Mouse (Mus musculus) layer of hippocampus, postnatal 36 days (tissue): ENCODE data around the gene Rpa3. TPM values are rescaled to one million over a fixed set of nuclear protein-coding genes. Genes with fewer than 3 reads are reported as not detected.

Source experiments
- DNase-seq, 2 experiments: peaks; one replicate each; pipeline ENCODE4 v3.0.0; 2022
- total RNA-seq, 2 experiments: library from RNA; stranded (reverse); gene quantifications; 2 replicates each; pipeline ENCODE4 v1.2.3; 2021

The Rpa3 gene
- 10 to 100 TPM; 13.7 to 17.8 TPM for total RNA-seq

- peak; percentile 97 to 98 for DNase-seq
Observed at GRCm38 (mm10) chr6:8259004-8259666, at the start of gene Rpa3, which contains the start of the genes Umad1 and Gm45062. Rpa3 (minus strand) TSS chr6:8259173. Umad1 (plus strand) TSS chr6:8259288. Gm45062 (plus strand) TSS chr6:8259450.

- no peak for DNase-seq
Observed at GRCm38 (mm10) chr6:8307878-8308775, 49.2 kb upstream of the Rpa3 start.

GRCm38 (mm10) chr6:8299066-8299863, 40.3 kb upstream of the Rpa3 start:
- no peak for DNase-seq

GRCm38 (mm10) chr6:8294048-8294784, 35.2 kb upstream of the Rpa3 start:
- no peak for DNase-seq

GRCm38 (mm10) chr6:8288755-8289580, 30.0 kb upstream of the Rpa3 start:
- DNase-seq, result no peak

GRCm38 (mm10) chr6:8286146-8286545, 27.2 kb upstream of the Rpa3 start:
- DNase-seq, result no peak

GRCm38 (mm10) chr6:8285401-8285960, 26.5 kb upstream of the Rpa3 start:
- no peak for DNase-seq

- no peak for DNase-seq
Observed at GRCm38 (mm10) chr6:8283255-8283654, 24.3 kb upstream of the Rpa3 start.

- DNase-seq, result no peak
Observed at GRCm38 (mm10) chr6:8278426-8279002, 19.5 kb upstream of the Rpa3 start.

- DNase-seq, result no peak
Observed at GRCm38 (mm10) chr6:8276431-8276830, 17.5 kb upstream of the Rpa3 start.

GRCm38 (mm10) chr6:8275098-8275497, 16.1 kb upstream of the Rpa3 start:
- DNase-seq, result peak; percentile 33 to 70

- DNase-seq, result peak in 1 of 2 experiments; percentile 8
Observed at GRCm38 (mm10) chr6:8274387-8275054, 15.5 kb upstream of the Rpa3 start.

- no peak for DNase-seq
Observed at GRCm38 (mm10) chr6:8271047-8271446, 12.1 kb upstream of the Rpa3 start.

GRCm38 (mm10) chr6:8259667-8260044, 683 bp upstream of the Rpa3 start:
- no peak for DNase-seq

- no peak for DNase-seq
Observed at GRCm38 (mm10) chr6:8258316-8258715, 657 bp downstream of the Rpa3 start.

- no peak for DNase-seq
Observed at GRCm38 (mm10) chr6:8228596-8228995, 30.4 kb downstream of the Rpa3 start.

GRCm38 (mm10) chr6:8227035-8227434, 31.9 kb downstream of the Rpa3 start:
- DNase-seq, result peak in 1 of 2 experiments; percentile 25

GRCm38 (mm10) chr6:8210661-8211060, 48.3 kb downstream of the Rpa3 start:
- no peak for DNase-seq

- DNase-seq, result no peak
Observed at GRCm38 (mm10) chr6:8209866-8210186, 49.1 kb downstream of the Rpa3 start.
